Mouse (Mus musculus) liver, postnatal 0 days (tissue): Measurements from ENCODE around the gene Tunar. TPM values are rescaled to one million over a fixed set of nuclear protein-coding genes. Genes with fewer than 3 reads are reported as not detected.

Source experiments
- ATAC-seq: fragments of 200-750 bp; cut with Nextera tagmentation; 2 replicates; pipeline ENCODE4 v1.8.0; 2017; ENCODE audit warnings: mild to moderate bottlenecking, moderate library complexity
- DNase-seq: peaks from one replicate; pipeline ENCODE4 v3.0.0-alpha.2; 2016
- H3K27ac ChIP-seq: fragments of 300-500 bp; sonication (generic); 2 replicates; pipeline ENCODE4 v1.5.1; 2014; ENCODE audit warnings: antibody characterized with exemption, moderate library complexity, mild to moderate bottlenecking, low read depth
- H3K27me3 ChIP-seq: fragments of 300-500 bp; sonication (generic); 2 replicates; pipeline ENCODE4 v1.6.1; 2014; ENCODE audit warnings: low read length, control low read depth, mixed read lengths; ENCODE audit not compliant: insufficient read depth
- H3K36me3 ChIP-seq: fragments of 300-500 bp; sonication (generic); replicated peaks from 2 replicates; pipeline ENCODE4 v1.6.1; 2014; ENCODE audit warnings: mild to moderate bottlenecking, control low read depth, low read length, moderate library complexity, mixed read lengths; ENCODE audit not compliant: insufficient read depth
- H3K4me1 ChIP-seq: fragments of 300-500 bp; sonication (generic); 2 replicates; pipeline ENCODE4 v1.6.1; 2014; ENCODE audit warnings: antibody characterized with exemption, mild to moderate bottlenecking, control low read depth; ENCODE audit not compliant: insufficient read depth
- H3K4me2 ChIP-seq: fragments of 300-500 bp; sonication (generic); 2 replicates; pipeline ENCODE4 v1.6.1; 2014; ENCODE audit warnings: low read depth, mild to moderate bottlenecking, low read length, moderate library complexity, mixed read lengths
- H3K4me3 ChIP-seq: fragments of 300-500 bp; sonication (generic); 2 replicates; pipeline ENCODE4 v1.5.1; 2014; ENCODE audit warnings: low read depth, low read length
- H3K9ac ChIP-seq: fragments of 300-500 bp; sonication (generic); replicated peaks from 2 replicates; pipeline ENCODE4 v1.6.1; 2014; ENCODE audit warnings: mild to moderate bottlenecking, moderate library complexity
- H3K9me3 ChIP-seq: fragments of 300-500 bp; sonication (generic); 2 replicates; pipeline ENCODE4 v1.6.1; 2016; ENCODE audit warnings: mild to moderate bottlenecking, control low read depth, low read length, mixed read lengths
- CTCF ChIP-seq: sonication (generic); IDR thresholded peaks from 2 replicates; pipeline ENCODE4 v1.5.1; 2016; ENCODE audit warnings: antibody characterized with exemption, low read depth
- EP300 ChIP-seq: IDR thresholded peaks from 2 replicates; pipeline ENCODE4 v1.6.1; 2016; ENCODE audit warnings: antibody characterized with exemption, low read depth, mild to moderate bottlenecking
- WGBS: fragments of 180-500 bp; shearing (Covaris S2); extraction: QIAGEN DNeasy Blood & Tissue Kit; methylation state at CpG from one replicate; pipeline ENCODE4 v1.1.7; 2014; ENCODE audit not compliant: insufficient replicate concordance; 5-methylcytosine and 5-hydroxymethylcytosine counted together
- polyA plus RNA-seq: library from polyadenylated mRNA; unstranded; fragments of >200 nt; fragmentation: Nextera tagmentation; extraction: Ambion mirVana; gene quantifications from 2 replicates; pipeline ENCODE4 v1.2.1, GENCODE M21; 2015

The Tunar gene
- polyA plus RNA-seq, 1 experiment from 2014 or later: not detected

GRCm38 (mm10) chr12:105347261-105347660, 13.6 kb downstream of the Tunar start:
- H3K27me3 ChIP-seq: no peaks in the 10 kb centered on the region
- no peak overlapping the region for H3K9ac ChIP-seq
- WGBS: 64% methylated on average over 13 of the region's 13 CpGs
- H3K9me3 ChIP-seq: no peaks in the 10 kb centered on the region
- TF ChIP-seq EP300: no peak
- TF ChIP-seq CTCF: no peak
- H3K4me1 ChIP-seq: no peaks in the 10 kb centered on the region
- H3K4me2 ChIP-seq: no peak overlapping the region
- no peak for ATAC-seq
- DNase-seq: no peak
- no peak overlapping the region for H3K27ac ChIP-seq
- no peaks in the 10 kb centered on the region for H3K36me3 ChIP-seq
- H3K4me3 ChIP-seq: no peak overlapping the region

- no peaks in the 10 kb centered on the region for H3K27me3 ChIP-seq
- no peak overlapping the region for H3K4me3 ChIP-seq
- 66% methylated on average over 9 of the region's 9 CpGs for WGBS
- TF ChIP-seq CTCF: no peak
- TF ChIP-seq EP300: no peak
- no peaks in the 10 kb centered on the region for H3K36me3 ChIP-seq
- no peak for ATAC-seq
- H3K9me3 ChIP-seq: no peaks in the 10 kb centered on the region
- DNase-seq: no peak
- no peaks in the 10 kb centered on the region for H3K4me1 ChIP-seq
- no peak overlapping the region for H3K4me2 ChIP-seq
- no peak overlapping the region for H3K9ac ChIP-seq
- H3K27ac ChIP-seq: no peak overlapping the region
These were observed 20.6 kb downstream of the Tunar start for GRCm38 (mm10) chr12:105354266-105354665.

- H3K4me1 ChIP-seq: no peaks in the 10 kb centered on the region
- H3K27me3 ChIP-seq: no peaks in the 10 kb centered on the region
- no peaks in the 10 kb centered on the region for H3K9me3 ChIP-seq
- no peak overlapping the region for H3K9ac ChIP-seq
- no peak overlapping the region for H3K4me2 ChIP-seq
- ATAC-seq (no peak), DNase-seq (no peak)
- H3K27ac ChIP-seq: no peak overlapping the region
- 77% methylated on average over 8 of the region's 8 CpGs for WGBS
- H3K4me3 ChIP-seq: no peak overlapping the region
- no peaks in the 10 kb centered on the region for H3K36me3 ChIP-seq
- no peak for TF ChIP-seq CTCF
- TF ChIP-seq EP300: no peak
These were observed 21.1 kb downstream of the Tunar start for GRCm38 (mm10) chr12:105354772-105355171.

GRCm38 (mm10) chr12:105356781-105357180, 23.1 kb downstream of the Tunar start:
- Histone ChIP-seq H3K4me1 (no peaks in the 10 kb centered on the region), H3K27me3 (no peaks in the 10 kb centered on the region), H3K9me3 (no peaks in the 10 kb centered on the region), H3K9ac (no peak overlapping the region), H3K4me3 (no peak overlapping the region), H3K4me2 (no peak overlapping the region), H3K36me3 (no peaks in the 10 kb centered on the region), H3K27ac (no peak overlapping the region)
- DNase-seq (no peak), ATAC-seq (no peak)
- 80% methylated on average over 13 of the region's 13 CpGs for WGBS
- TF ChIP-seq CTCF (no peak), EP300 (no peak)

GRCm38 (mm10) chr12:105363648-105364047, 30.0 kb downstream of the Tunar start:
- no peak for DNase-seq
- H3K9ac ChIP-seq: no peak overlapping the region

GRCm38 (mm10) chr12:105374564-105374963, 40.9 kb downstream of the Tunar start:
- Histone ChIP-seq H3K9ac (no peak overlapping the region), H3K27me3 (no peaks in the 10 kb centered on the region)
- 63% methylated on average over 8 of the region's 8 CpGs for WGBS

More at GRCm38 (mm10) chr12:105363648-105364047, 30.0 kb downstream of the Tunar start:
- H3K4me1 ChIP-seq: no peaks in the 10 kb centered on the region
- no peak overlapping the region for H3K4me3 ChIP-seq
- H3K4me2 ChIP-seq: no peak overlapping the region
- ATAC-seq: no peak
- H3K27ac ChIP-seq: no peak overlapping the region
- TF ChIP-seq CTCF: no peak
- TF ChIP-seq EP300: no peak
- H3K36me3 ChIP-seq: no peaks in the 10 kb centered on the region
- H3K27me3 ChIP-seq: no peaks in the 10 kb centered on the region
- 74% methylated on average over 2 of the region's 2 CpGs for WGBS
- no peaks in the 10 kb centered on the region for H3K9me3 ChIP-seq

GRCm38 (mm10) chr12:105376976-105377375, 43.3 kb downstream of the Tunar start:
- no peak for ATAC-seq
- WGBS: 60% methylated on average over 12 of the region's 12 CpGs

More at GRCm38 (mm10) chr12:105374564-105374963, 40.9 kb downstream of the Tunar start:
- no peak for TF ChIP-seq EP300
- TF ChIP-seq CTCF: no peak
- H3K27ac ChIP-seq: no peak overlapping the region
- no peaks in the 10 kb centered on the region for H3K9me3 ChIP-seq
- no peaks in the 10 kb centered on the region for H3K4me1 ChIP-seq
- no peak overlapping the region for H3K4me2 ChIP-seq
- DNase-seq: no peak
- no peak for ATAC-seq
- no peak overlapping the region for H3K4me3 ChIP-seq
- no peaks in the 10 kb centered on the region for H3K36me3 ChIP-seq

More at GRCm38 (mm10) chr12:105376976-105377375, 43.3 kb downstream of the Tunar start:
- H3K9ac ChIP-seq: no peak overlapping the region
- H3K4me3 ChIP-seq: no peak overlapping the region
- no peaks in the 10 kb centered on the region for H3K36me3 ChIP-seq
- no peaks in the 10 kb centered on the region for H3K9me3 ChIP-seq
- no peak overlapping the region for H3K4me2 ChIP-seq
- no peak for DNase-seq
- no peaks in the 10 kb centered on the region for H3K27me3 ChIP-seq
- H3K27ac ChIP-seq: no peak overlapping the region
- H3K4me1 ChIP-seq: no peaks in the 10 kb centered on the region
- no peak for TF ChIP-seq EP300
- no peak for TF ChIP-seq CTCF
